Mouse (Mus musculus): Measurements from ENCODE around the gene Gm20696.

DNA sequence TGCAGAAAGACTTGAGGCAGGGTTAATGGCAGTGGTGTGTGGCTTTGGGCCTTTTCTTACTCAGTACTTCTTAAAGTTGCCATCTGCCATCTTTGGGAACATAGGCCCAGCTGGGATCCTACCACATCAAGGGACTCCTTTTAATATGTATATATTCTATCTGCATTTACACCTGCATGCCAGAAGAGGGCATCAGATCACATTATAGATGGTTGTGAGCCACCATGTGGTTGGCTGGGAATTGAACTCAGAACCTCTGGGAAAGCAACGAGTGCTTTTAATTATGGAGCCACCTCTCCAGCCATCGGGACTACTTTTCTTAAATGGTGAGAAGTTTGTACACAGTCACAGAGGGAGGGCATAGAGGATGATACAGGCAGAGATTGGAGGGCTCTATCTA, 93.3 kb downstream of the Gm20696 start:
- no peak for TF ChIP-seq POLR2A (IDR thresholded peaks at IDR 0.05; ENCODE audit: borderline replicate concordance, low read depth, low read length)
- TF ChIP-seq CTCF (IDR thresholded peaks at IDR 0.05; ENCODE audit: low read depth, low read length), result no peak

Measured in bone marrow macrophage, adult 2 months (primary cell).